Mouse (Mus musculus) embryonic fibroblast, embryonic 13.5 days (primary cell): ENCODE data around the gene Vmn2r56.

Experiments used
- CTCF ChIP-seq: IDR thresholded peaks from 2 replicates; pipeline ENCODE4 v1.5.1; 2011; ENCODE audit warnings: mild to moderate bottlenecking, control low read depth, low read length, moderate library complexity, borderline replicate concordance; ENCODE audit not compliant: insufficient read depth
- POLR2A ChIP-seq: IDR thresholded peaks from 2 replicates; pipeline ENCODE4 v1.6.1; 2011; ENCODE audit warnings: low read depth, mild to moderate bottlenecking, control low read depth, low read length, moderate library complexity

GRCm38 (mm10) chr7:12774111-12774510, 39.3 kb upstream of the Vmn2r56 start:
- no peak for TF ChIP-seq CTCF
- no peak for TF ChIP-seq POLR2A
